Mouse (Mus musculus) heart, embryonic 16.5 days (tissue): ENCODE measurements at regions not wholly inside any gene's neighbourhood (a gene's known extent, or its start where the extent isn't known, plus 50 kb on each side); places are given as distances from the start of the nearest gene placed in this dataset.

Source experiments
- ATAC-seq: fragments of 200-750 bp; cut with Nextera tagmentation; replicated peaks from 2 replicates; pipeline ENCODE4 v1.8.0; 2017; ENCODE audit warnings: moderate number of reproducible peaks; ENCODE audit not compliant: insufficient read depth, low FRiP score; ENCODE audit errors: extremely low read depth
- H3K27ac ChIP-seq: fragments of 300-500 bp; sonication (generic); 2 replicates; pipeline ENCODE4 v1.5.1; 2014; ENCODE audit warnings: mild to moderate bottlenecking, low read length, control low read depth, moderate library complexity
- H3K27me3 ChIP-seq: fragments of 300-500 bp; sonication (generic); 2 replicates; pipeline ENCODE4 v1.6.1; 2014; ENCODE audit warnings: low read length, mixed read lengths; ENCODE audit not compliant: control insufficient read depth, insufficient read depth
- H3K36me3 ChIP-seq: fragments of 300-500 bp; sonication (generic); 2 replicates; pipeline ENCODE4 v1.6.1; 2014; ENCODE audit not compliant: control insufficient read depth, insufficient read depth
- H3K4me1 ChIP-seq: fragments of 300-500 bp; sonication (generic); 2 replicates; pipeline ENCODE4 v1.6.1; 2014; ENCODE audit warnings: low read length, mixed read lengths; ENCODE audit not compliant: control insufficient read depth, insufficient read depth
- H3K4me2 ChIP-seq: fragments of 300-500 bp; sonication (generic); 2 replicates; pipeline ENCODE4 v1.6.1; 2014; ENCODE audit warnings: low read depth, mild to moderate bottlenecking, control low read depth, low read length
- H3K4me3 ChIP-seq: fragments of 300-500 bp; sonication (generic); 2 replicates; pipeline ENCODE4 v1.5.1; 2014; ENCODE audit warnings: mild to moderate bottlenecking, control low read depth, low read length
- H3K9ac ChIP-seq: fragments of 300-500 bp; sonication (generic); 2 replicates; pipeline ENCODE4 v1.6.1; 2014; ENCODE audit warnings: low read length, control low read depth
- H3K9me3 ChIP-seq: fragments of 300-500 bp; sonication (generic); replicated peaks from 2 replicates; pipeline ENCODE4 v1.6.1; 2016; ENCODE audit warnings: low read length; ENCODE audit not compliant: control insufficient read depth
- WGBS: fragments of 180-500 bp; shearing (Covaris S2); extraction: QIAGEN DNeasy Blood & Tissue Kit; methylation state at CpG from one replicate; pipeline ENCODE4 v1.1.7; 2014; 5-methylcytosine and 5-hydroxymethylcytosine counted together

GRCm38 (mm10) chr8:31460349-31460748 is 1968.2 kb upstream of the 5930422O12Rik start:
- Histone ChIP-seq H3K4me3 (no peak overlapping the region), H3K4me1 (no peaks in the 10 kb centered on the region), H3K27ac (no peak overlapping the region), H3K36me3 (no peaks in the 10 kb centered on the region), H3K27me3 (no peaks in the 10 kb centered on the region), H3K9me3 (no peaks in the 10 kb centered on the region), H3K4me2 (no peak overlapping the region), H3K9ac (no peak overlapping the region)
- ATAC-seq: no peak
- WGBS: 73% methylated on average over 3 of the region's 3 CpGs
